Mouse (Mus musculus) megakaryocyte, embryonic 14.5 days (primary cell): ENCODE results near the gene Clip3.

Source experiments
- FLI1 ChIP-seq: IDR thresholded peaks from 2 replicates; pipeline ENCODE4 v1.6.1; 2012; ENCODE audit warnings: low read length, inconsistent platforms, mixed read lengths
- GATA1 ChIP-seq: IDR thresholded peaks from 3 replicates; pipeline ENCODE4 v1.6.1; 2012; ENCODE audit warnings: mixed read lengths, low read length, inconsistent platforms, borderline replicate concordance

DNA sequence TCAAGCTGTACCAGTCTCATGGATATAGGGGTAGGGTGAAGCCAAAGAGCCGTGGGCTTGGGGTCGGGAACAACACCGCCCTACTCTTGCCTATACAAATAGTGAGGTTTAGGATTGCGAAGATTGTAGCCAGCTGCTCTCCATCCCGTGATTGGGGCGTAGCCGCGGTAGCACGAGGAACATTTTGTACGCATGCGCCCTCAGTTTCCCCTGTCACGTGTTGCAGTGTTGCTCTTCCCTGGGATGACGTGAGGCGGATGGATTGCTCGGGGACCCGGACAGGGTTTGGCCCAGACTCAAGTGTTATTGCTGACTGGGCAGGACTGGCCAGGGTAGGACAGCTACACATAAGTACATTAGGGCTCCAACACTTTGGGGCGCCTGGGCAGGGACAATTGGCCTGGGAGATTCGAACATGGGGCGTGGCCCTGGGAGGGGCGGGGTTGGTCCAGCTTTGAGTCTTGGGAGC, 10.8 kb upstream of the Clip3 start:
- TF ChIP-seq GATA1, result no peak
- TF ChIP-seq FLI1, result no peak
